Mouse (Mus musculus) thymus, postnatal 14 days (tissue): ENCODE data around the gene Zcchc24.

Experiments
- DNase-seq: peaks from one replicate; pipeline ENCODE4 v3.0.0; 2021

The Zcchc24 gene

GRCm38 (mm10) chr14:25774100-25774499 is 5.3 kb upstream of the Zcchc24 start:
- DNase-seq: no peak

GRCm38 (mm10) chr14:25773039-25773438 is 4.2 kb upstream of the Zcchc24 start:
- DNase-seq: no peak

GRCm38 (mm10) chr14:25769626-25770306 is 927 bp upstream of the Zcchc24 start:
- DNase-seq: peak; percentile 27

DNA sequence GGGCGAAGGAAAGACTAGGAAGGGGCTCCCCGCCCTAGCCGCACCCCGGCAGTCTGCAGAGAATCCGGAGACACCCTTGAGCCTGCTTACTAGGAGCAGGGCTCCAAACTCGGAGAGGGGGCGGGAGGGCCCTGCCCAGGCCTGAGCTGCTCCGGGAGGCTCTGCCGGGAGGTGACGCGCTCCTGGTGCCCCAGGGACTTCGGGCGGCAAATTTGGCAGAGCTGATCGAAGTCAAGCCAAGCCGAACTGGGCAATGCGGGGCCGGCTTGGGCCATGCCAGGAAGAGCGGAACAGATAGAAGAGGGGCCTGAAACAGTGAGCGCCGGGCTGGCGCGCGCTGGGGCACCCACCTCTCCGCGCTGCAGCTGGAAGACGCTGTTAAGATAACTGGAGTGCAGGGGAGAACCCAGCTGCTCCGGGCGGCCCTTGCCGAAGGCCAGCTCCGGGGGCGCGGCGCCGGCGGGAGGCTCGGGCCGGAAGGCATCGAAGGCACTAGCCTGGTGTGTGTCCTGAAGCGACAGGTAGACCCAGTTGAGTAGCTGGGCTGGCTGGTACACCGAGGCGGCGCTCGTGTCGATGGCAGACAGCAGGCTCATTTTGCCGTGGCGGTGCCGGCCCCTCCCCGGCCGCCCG is 462 bp downstream of the Zcchc24 start:
- DNase-seq: peak; percentile 67

DNA sequence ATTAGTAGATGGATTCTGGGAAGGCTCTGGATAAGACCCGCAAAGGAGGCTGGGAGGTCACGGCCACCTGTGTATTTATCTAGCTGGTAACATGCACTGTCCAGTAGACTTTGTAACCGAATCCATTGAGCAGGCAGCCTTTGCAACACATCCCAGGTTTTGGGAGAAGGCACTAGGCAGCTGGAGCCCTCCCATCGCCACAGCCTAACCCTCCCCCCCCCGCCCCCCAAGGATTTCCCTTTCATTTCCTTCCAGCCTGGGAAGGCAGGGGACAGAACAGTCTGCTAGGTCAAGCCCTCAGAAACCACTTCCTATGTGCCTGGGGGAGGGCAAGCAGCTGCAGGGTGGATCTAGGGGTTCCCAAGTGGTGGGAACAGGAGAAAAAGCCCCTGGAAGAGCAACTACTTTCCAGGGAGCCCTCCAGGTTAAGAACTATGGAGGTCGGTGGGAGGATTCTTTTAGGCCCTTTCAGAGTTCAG is 1.1 kb downstream of the Zcchc24 start:
- peak; percentile 44 for DNase-seq

GRCm38 (mm10) chr14:25766441-25766840 is 2.4 kb downstream of the Zcchc24 start:
- peak; percentile 55 for DNase-seq

GRCm38 (mm10) chr14:25765921-25766320 is 2.9 kb downstream of the Zcchc24 start:
- DNase-seq: peak; percentile 25

GRCm38 (mm10) chr14:25765146-25765545 is 3.7 kb downstream of the Zcchc24 start:
- DNase-seq: no peak

- no peak for DNase-seq
Measured at GRCm38 (mm10) chr14:25761184-25761583, 7.7 kb downstream of the Zcchc24 start.

DNA sequence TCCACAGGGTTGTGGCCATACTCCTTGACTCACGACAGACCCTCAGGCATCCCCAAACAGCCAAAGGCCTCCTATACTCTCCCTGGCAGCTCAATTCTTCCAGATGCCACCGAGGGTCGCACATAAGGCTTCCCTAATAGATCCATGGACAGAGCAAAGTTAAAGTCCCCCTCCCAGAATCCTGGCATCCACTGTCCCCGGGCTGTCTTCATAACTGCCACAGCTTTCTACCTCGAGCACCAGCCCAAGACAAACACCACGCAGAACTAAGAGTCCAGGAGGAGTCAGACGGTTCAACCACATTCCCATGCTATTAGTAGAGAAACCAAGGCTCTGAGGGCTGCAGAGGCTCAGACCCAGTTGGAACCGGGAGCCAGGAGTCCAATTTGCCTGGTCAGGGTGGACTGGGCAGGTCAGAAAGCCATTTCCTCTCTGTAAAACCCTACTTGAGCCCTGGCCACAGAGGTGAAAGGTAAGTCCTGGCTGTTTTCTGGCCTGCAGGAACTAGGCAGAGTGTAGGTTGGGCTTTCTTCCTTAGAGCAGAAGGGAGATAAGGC is 8.8 kb downstream of the Zcchc24 start:
- no peak for DNase-seq

GRCm38 (mm10) chr14:25759551-25759950 is 9.3 kb downstream of the Zcchc24 start:
- DNase-seq: no peak

- no peak for DNase-seq
Measured at GRCm38 (mm10) chr14:25757917-25758316, 10.9 kb downstream of the Zcchc24 start.

DNA sequence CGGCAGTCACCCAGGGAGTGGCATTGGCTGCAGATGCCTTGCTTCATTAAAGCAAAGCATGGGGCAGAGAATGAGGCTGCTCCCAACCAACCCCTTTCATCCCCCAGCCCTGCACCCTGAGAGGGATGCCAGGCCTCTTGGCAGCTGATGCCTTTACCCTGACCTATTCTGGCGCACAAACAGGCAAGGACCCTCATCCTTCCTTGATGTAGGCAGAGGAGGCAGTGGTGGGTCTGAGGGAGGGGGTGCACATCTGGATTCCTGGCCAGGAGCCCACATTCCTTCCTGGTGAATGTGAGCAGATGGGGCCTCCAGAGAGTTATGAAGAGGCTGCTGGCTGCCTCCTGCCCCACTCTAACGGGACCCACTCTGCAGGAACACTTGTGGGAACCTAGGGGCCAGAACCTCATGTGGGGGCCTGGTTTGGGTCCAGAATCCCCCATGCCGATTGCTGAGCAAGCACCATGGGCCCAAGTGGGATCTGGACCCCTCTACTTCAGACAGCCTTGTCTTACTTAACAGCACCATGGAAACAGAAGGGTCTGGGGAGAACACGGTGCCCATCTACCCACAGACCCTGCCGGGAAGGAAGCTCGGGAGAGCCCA is 12.4 kb downstream of the Zcchc24 start:
- no peak for DNase-seq

DNA sequence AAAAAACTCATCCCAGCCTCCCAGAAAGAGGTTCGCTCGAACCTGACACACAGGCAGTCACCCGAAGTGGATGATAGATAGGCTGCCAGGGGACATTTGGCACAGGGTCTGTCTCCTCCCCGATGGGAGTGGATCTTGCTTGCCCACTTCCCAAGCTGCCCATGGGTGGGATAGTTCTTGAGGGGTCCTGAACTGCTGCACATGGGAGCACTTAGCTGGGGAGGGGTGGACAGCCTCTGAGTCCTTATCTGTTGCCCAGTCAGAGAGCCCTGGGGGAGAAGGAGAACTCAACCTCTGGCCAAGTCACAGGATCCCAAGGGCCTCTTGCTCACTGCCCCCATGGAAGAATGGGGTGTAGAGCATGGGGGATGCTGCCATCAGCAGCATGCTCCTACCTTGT is 13.3 kb downstream of the Zcchc24 start:
- DNase-seq: no peak

DNA sequence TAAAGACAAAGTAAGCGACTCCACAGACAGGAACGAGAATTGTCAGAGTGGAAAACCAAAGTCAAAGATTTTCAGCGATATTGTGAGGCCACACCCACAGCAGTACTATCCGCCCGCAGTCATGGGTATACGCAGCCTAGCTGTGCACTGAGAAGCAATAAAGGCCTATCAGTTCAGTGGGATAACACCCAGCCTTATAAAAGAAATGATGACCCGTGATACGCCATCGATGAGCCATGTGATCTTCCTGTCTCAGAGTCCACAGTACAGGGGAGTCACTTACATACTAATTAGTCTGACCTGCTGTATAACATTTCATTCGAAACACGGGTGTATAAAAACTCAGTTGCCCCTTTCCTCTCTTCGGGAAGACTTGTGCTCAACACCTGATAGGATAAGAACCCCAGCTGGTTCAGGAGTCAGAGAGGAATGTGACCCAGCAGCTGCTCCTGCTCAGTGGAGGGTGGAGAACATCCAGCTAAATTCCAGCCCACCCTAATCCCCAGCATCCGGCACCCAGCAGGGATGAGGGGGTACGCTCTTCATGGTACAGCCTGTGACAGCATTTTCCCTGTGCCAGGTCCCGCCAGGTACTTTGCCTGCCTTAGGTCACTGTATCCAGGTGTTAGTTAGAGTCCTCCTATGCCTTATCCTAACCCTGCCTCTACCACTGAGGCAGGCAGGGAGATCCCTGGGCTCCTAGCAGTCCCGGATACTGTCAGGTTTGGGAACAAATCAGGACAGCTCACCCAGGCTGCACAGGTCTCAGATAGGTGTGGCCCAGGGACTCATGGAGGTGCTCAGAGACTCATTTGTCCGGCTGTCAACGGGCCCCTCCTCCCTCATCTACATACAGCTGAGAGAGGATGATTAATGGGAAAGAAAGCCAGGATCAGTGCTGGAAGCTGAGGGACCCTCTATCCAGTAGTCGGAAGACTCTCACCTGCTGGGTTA is 14.0 kb downstream of the Zcchc24 start:
- DNase-seq: no peak

DNA sequence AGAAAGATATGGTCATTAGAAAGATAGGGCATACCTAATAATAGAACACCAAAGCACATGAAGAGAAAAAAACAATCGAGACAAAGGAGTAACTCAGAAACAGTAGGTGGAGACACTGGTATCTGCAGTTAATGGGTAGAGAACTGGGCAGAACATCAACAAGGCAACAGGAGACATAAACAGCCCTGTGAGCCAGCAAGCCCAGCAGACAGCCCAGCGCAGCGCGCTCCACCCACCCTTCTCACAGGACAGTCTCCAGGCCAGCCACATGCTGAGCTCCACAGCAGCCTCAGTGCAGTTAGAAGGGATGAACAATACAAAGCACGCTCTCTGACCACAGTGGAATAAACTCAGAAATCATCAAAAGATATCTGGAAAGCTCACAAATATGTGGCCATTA is 15.8 kb downstream of the Zcchc24 start:
- no peak for DNase-seq

- DNase-seq: no peak
Measured at GRCm38 (mm10) chr14:25751067-25751466, 17.8 kb downstream of the Zcchc24 start.

- no peak for DNase-seq
Measured at GRCm38 (mm10) chr14:25750448-25751015, 18.3 kb downstream of the Zcchc24 start.

DNA sequence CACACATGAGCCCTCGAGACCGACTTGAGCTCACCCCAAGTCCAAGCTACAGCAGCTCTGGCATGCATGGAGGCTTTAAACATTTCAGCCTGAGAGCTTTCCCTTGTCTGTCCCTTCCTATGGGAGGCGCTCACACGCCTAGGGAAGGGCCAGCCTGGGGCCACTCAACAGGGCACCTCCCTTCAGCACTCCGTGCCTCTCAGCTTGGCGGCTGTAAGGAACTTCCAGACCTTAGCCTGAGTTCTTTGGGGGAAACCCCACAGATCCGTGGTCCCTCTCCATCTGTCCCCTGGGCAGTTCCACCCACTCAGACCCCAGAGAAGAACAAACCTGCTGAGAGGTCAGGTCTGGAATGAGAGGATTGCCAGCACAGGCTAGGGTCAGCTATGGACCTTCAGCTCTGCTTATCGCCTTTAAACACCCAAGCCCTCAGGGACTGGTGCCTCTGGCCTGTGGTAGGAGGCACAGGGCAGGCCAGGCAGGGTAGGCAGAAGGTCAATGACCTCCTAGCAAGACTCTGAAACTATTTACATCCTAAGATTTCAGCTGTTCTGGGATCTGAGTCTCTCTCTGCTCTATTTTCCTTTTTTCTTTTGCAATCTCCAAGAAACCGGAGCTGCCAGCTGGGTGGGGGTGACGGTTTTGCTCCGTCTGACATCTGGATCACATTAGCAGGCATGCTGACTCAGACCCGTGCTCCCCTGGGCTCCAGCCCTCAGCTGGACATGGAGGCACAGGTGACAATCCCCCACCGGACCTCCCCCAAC is 19.5 kb downstream of the Zcchc24 start:
- DNase-seq: no peak

- DNase-seq: no peak
Measured at GRCm38 (mm10) chr14:25747996-25748756, 20.7 kb downstream of the Zcchc24 start.
